Mouse (Mus musculus) MEL (cell line): ENCODE measurements at regions not wholly inside any gene's neighbourhood (a gene's known extent, or its start where the extent isn't known, plus 50 kb on each side); places are given as distances from the start of the nearest gene placed in this dataset.

Experiments used
- DNase-seq: peaks from one replicate; pipeline ENCODE4 v3.0.0; 2011; ENCODE audit warnings: low read depth, low spot score
- H3K27ac ChIP-seq: 2 replicates; pipeline ENCODE4 v1.5.1; 2012; ENCODE audit warnings: low read depth, mild to moderate bottlenecking, control low read depth, low read length, moderate library complexity; ENCODE audit not compliant: control insufficient read depth
- H3K27me3 ChIP-seq, 2 experiments: fragments of 150-350 bp in 1 of 2; sonication (generic) in 1 of 2; 2 replicates each; pipeline ENCODE4 v1.6.1; 2012; ENCODE audit warnings: low read length in 2 of 2, mild to moderate bottlenecking in 2 of 2, improper control_type of control experiment in 1 of 2, moderate library complexity in 1 of 2; ENCODE audit not compliant: insufficient read depth in 2 of 2, control insufficient read depth in 1 of 2
- H3K36me3 ChIP-seq, 2 experiments: 2 replicates each; pipeline ENCODE4 v1.6.1; 2012 to 2014; ENCODE audit warnings: low read length in 2 of 2, improper control_type of control experiment in 1 of 2, inconsistent platforms in 1 of 2, mild to moderate bottlenecking in 1 of 2; ENCODE audit not compliant: insufficient read depth in 2 of 2, control insufficient read depth in 1 of 2
- H3K4me1 ChIP-seq, 2 experiments: fragments of 150-350 bp in 1 of 2; sonication (generic) in 1 of 2; 2 replicates each; pipeline ENCODE4 v1.6.1; 2012; ENCODE audit warnings: low read length in 2 of 2, improper control_type of control experiment in 1 of 2, mild to moderate bottlenecking in 1 of 2; ENCODE audit not compliant: insufficient read depth in 2 of 2, control insufficient read depth in 1 of 2
- H3K4me3 ChIP-seq, 2 experiments: fragments of 150-350 bp in 1 of 2; sonication (generic) in 1 of 2; 2 replicates each; pipeline ENCODE4 v1.5.1; 2012; ENCODE audit warnings: low read depth in 2 of 2, low read length in 2 of 2, mild to moderate bottlenecking in 2 of 2, moderate library complexity in 2 of 2, control low read depth in 1 of 2, improper control_type of control experiment in 1 of 2; ENCODE audit not compliant: control insufficient read depth in 1 of 2, insufficient read depth in 1 of 2
- H3K79me2 ChIP-seq: 2 replicates; pipeline ENCODE4 v1.6.1; 2012; ENCODE audit warnings: mild to moderate bottlenecking, low read length, moderate library complexity; ENCODE audit not compliant: control insufficient read depth, poor library complexity, insufficient read depth
- H3K9ac ChIP-seq: 2 replicates; pipeline ENCODE4 v1.6.1; 2012; ENCODE audit warnings: low read depth, mild to moderate bottlenecking, control low read depth, low read length, moderate library complexity; ENCODE audit not compliant: control insufficient read depth, poor library complexity, severe bottlenecking
- H3K9me3 ChIP-seq: fragments of 150-350 bp; sonication (generic); replicated peaks from 2 replicates; pipeline ENCODE4 v1.6.1; 2012; ENCODE audit warnings: mild to moderate bottlenecking, low read length, improper control_type of control experiment, moderate library complexity; ENCODE audit not compliant: insufficient read depth
- EP300 ChIP-seq, 2 experiments: IDR thresholded peaks; 2 replicates each; pipeline ENCODE4 v1.6.1; 2011; ENCODE audit warnings: improper control_type of control experiment in 2 of 2, low read length in 2 of 2, low read depth in 1 of 2, mild to moderate bottlenecking in 1 of 2
- GATA1 ChIP-seq: IDR thresholded peaks from 2 replicates; pipeline ENCODE4 v1.6.1; 2011; ENCODE audit warnings: low read depth, low read length, improper control_type of control experiment
- HCFC1 ChIP-seq: IDR thresholded peaks from 2 replicates; pipeline ENCODE4 v1.6.1; 2012; ENCODE audit warnings: low read depth, mild to moderate bottlenecking, inconsistent platforms, low read length, improper control_type of control experiment, moderate library complexity
- KAT2A ChIP-seq: conservative IDR thresholded peaks from 2 replicates; pipeline ENCODE4 v1.6.1; 2012; ENCODE audit warnings: low read depth, low read length, improper control_type of control experiment, inconsistent platforms
- MAFK ChIP-seq: IDR thresholded peaks from 2 replicates; pipeline ENCODE4 v1.6.1; 2011; ENCODE audit warnings: low read depth, mild to moderate bottlenecking, low read length, improper control_type of control experiment, borderline replicate concordance
- NELFE ChIP-seq: IDR thresholded peaks from 2 replicates; pipeline ENCODE4 v1.6.1; 2011; ENCODE audit warnings: low read depth, low read length, improper control_type of control experiment
- NRF1 ChIP-seq: IDR thresholded peaks from 2 replicates; pipeline ENCODE4 v1.6.1; 2014; ENCODE audit warnings: low read depth, mild to moderate bottlenecking, inconsistent platforms, low read length, improper control_type of control experiment, moderate library complexity; ENCODE audit not compliant: poor library complexity, insufficient read depth, severe bottlenecking
- POLR2A ChIP-seq, 2 experiments: IDR thresholded peaks; 2 replicates each; pipeline ENCODE4 v1.6.1; 2011 to 2012; ENCODE audit warnings: low read length in 2 of 2, mild to moderate bottlenecking in 2 of 2, control low read depth in 1 of 2, improper control_type of control experiment in 1 of 2, low read depth in 1 of 2, moderate library complexity in 1 of 2; ENCODE audit not compliant: control insufficient read depth in 1 of 2, insufficient read depth in 1 of 2, poor library complexity in 1 of 2
- POLR2AphosphoS5 ChIP-seq: IDR thresholded peaks from 2 replicates; pipeline ENCODE4 v1.6.1; 2012; ENCODE audit warnings: low read depth, borderline replicate concordance, mild to moderate bottlenecking, inconsistent platforms, low read length, moderate library complexity, mixed read lengths
- SMC3 ChIP-seq: IDR thresholded peaks from 2 replicates; pipeline ENCODE4 v1.6.1; 2011; ENCODE audit warnings: low read depth, low read length, improper control_type of control experiment
- USF1 ChIP-seq: IDR thresholded peaks from 2 replicates; pipeline ENCODE4 v1.6.1; 2014; ENCODE audit warnings: low read depth, mild to moderate bottlenecking, inconsistent platforms, low read length, improper control_type of control experiment, moderate library complexity
- ZMIZ1 ChIP-seq: IDR thresholded peaks from 2 replicates; pipeline ENCODE4 v1.6.1; 2012; ENCODE audit warnings: low read depth, mild to moderate bottlenecking, inconsistent platforms, low read length, improper control_type of control experiment, moderate library complexity

GRCm38 (mm10) chr1:12612102-12612501 is 1198.2 kb downstream of the A830018L16Rik start:
- Histone ChIP-seq H3K9ac (no peak overlapping the region), H3K4me3 (no peak overlapping the region), H3K4me1 (no peaks in the 10 kb centered on the region), H3K9me3 (no peaks in the 10 kb centered on the region; the same call in 1 of the 2 replicates), H3K79me2 (no peaks in the 10 kb centered on the region), H3K27ac (no peak overlapping the region), H3K36me3 (no peaks in the 10 kb centered on the region), H3K27me3 (no peaks in the 10 kb centered on the region)
- TF ChIP-seq POLR2AphosphoS5 (no peak), USF1 (no peak)
- DNase-seq, result no peak

GRCm38 (mm10) chr1:12615303-12615702 is 1201.4 kb downstream of the A830018L16Rik start:
- Histone ChIP-seq H3K36me3 (no peaks in the 10 kb centered on the region), H3K9ac (no peak overlapping the region), H3K79me2 (no peaks in the 10 kb centered on the region)
- no peak for TF ChIP-seq KAT2A
- no peak for TF ChIP-seq NRF1
- no peak for TF ChIP-seq SMC3
- TF ChIP-seq GATA1, result no peak
- no peak for TF ChIP-seq EP300 (IDR thresholded peaks at IDR 0.05; ENCODE audit: low read depth in 1 of 2, low read length in 2 of 2)
- TF ChIP-seq ZMIZ1, result no peak
- TF ChIP-seq, all 39 proteins: peak for 0
- DNase-seq, result no peak
- no peak overlapping the region for H3K4me3 ChIP-seq
- no peaks in the 10 kb centered on the region for H3K27me3 ChIP-seq
- no peak overlapping the region for H3K27ac ChIP-seq
- H3K4me1 ChIP-seq, result no peaks in the 10 kb centered on the region
- no peaks in the 10 kb centered on the region for H3K9me3 ChIP-seq

DNA sequence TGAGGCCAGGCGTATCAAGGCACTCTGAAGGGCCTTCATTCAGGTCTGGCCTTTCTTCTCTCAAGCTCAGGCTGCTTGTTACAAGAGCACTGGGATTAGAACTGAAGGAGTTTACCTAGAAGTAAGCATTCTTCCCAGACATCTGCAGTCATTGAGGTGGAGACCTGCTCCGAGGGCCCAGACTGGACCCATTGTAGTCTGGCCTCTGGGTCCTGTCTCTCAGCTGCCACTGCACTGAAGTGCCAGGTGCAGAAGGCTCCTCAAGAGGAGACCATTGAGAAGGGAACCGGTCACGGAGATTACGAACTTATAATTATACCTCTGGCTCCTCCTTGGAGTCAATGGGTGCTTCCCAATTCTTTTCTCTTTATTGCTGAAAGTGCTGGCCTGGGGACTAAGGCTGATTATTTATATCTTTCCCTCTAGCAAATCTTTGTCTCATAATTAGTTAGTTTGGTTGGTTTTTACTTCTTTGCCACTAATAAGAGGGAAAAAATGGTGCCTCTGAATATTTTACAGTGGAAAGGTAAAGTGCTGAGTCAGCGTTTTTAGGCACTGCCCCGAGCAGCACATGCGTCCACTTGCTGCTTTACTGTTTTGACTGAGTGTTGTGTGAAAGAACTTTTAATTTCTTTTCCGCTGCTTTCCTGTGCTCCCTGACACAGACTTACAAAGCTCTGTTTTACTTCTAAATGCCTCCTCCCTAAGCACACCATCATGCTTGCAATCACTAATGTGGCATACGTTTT is 1202.0 kb downstream of the A830018L16Rik start:
- H3K27ac ChIP-seq, result no peak overlapping the region

More for the DNA sequence above, 1202.0 kb downstream of the A830018L16Rik start:
- no peaks in the 10 kb centered on the region for H3K79me2 ChIP-seq
- TF ChIP-seq NELFE (no peak), MAFK (peak; percentile 95), POLR2A (IDR thresholded peaks at IDR 0.05; ENCODE audit: control insufficient read depth in 1 of 2, insufficient read depth in 1 of 2, low read depth in 1 of 2, low read length in 2 of 2, poor library complexity in 1 of 2) (no peak), HCFC1 (no peak)
- TF ChIP-seq, all 39 proteins: peak for 1
- H3K9me3 ChIP-seq, result no peaks in the 10 kb centered on the region
- no peaks in the 10 kb centered on the region for H3K36me3 ChIP-seq
- H3K4me1 ChIP-seq, result no peaks in the 10 kb centered on the region
- no peak overlapping the region for H3K9ac ChIP-seq
- no peak overlapping the region for H3K4me3 ChIP-seq
- H3K27me3 ChIP-seq, result no peaks in the 10 kb centered on the region
- DNase-seq, result no peak
